9 mouse cellular contexts compared by ENCODE assay signal in the genomic region with DNA sequence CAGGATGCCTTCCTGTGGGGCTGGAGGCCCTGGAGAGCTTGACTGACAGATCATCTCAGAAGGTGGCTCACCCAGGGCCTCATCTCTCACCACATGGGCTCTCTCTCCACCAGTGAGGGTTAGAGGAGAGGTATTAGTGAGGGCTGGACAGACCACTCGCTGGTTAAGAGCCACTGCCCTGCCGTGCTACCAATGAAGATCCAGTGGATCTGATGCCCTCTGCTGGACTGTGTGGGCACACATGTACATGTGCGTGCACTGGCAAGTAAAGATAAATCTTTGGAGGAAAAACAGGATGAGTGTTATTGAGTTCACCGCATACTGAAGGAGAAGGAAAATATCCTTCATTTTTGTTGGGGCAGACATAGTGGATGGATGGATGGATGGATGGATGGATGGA. TPM values are rescaled to one million over a fixed set of nuclear protein-coding genes. Genes with fewer than 3 reads are reported as not detected.
DNase-seq lines count a peak whose midpoint lies in the region; ATAC-seq and TF ChIP-seq lines count a peak whose summit lies in the region.
"Had no signal": no experiment of that assay in that cellular context is flagged by ENCODE, and none has a peak within 500 bp of the region (broad histone marks: within the 10 kb centered on the region; RNA-seq: fewer than 3 reads in every experiment).

No protein-coding gene starts in this region.

- H3K27me3 ChIP-seq in forebrain, embryonic 14.5 days (replicated peaks; ENCODE audit: control insufficient read depth, insufficient read depth, low read length): no peaks in the 10 kb centered on the region
- H3K27me3 ChIP-seq in forebrain, embryonic 15.5 days: no peaks in the 10 kb centered on the region
- no peaks in the 10 kb centered on the region for H3K27me3 ChIP-seq in thymus, adult 2 months (ENCODE audit: control insufficient read depth, insufficient read depth, low read length)
- H3K27me3 ChIP-seq in lung, embryonic 14.5 days (ENCODE audit: insufficient read depth, low read length): peaks cover 5% of the 10 kb centered on the region; the same call in 1 of the 2 replicates

- 45% methylated on average over 4 of the region's 4 CpGs for WGBS in forebrain, embryonic 14.5 days
- WGBS in forebrain, embryonic 15.5 days: 39% methylated on average over 4 of the region's 4 CpGs
- WGBS in thymus, adult 2 months: 19% methylated on average over 4 of the region's 4 CpGs
- WGBS in lung, embryonic 14.5 days: 29% methylated on average over 4 of the region's 4 CpGs

- TF ChIP-seq POLR2A in thymus, adult 2 months (IDR thresholded peaks at IDR 0.05; ENCODE audit: control insufficient read depth, extremely low read depth, insufficient read depth, low read length, poor library complexity): no peak
- TF ChIP-seq POLR2A in cortical plate, adult 2 months (IDR thresholded peaks at IDR 0.05; ENCODE audit: extremely low read depth, insufficient read depth, low read length): no peak

- no peak overlapping the region for H3K9ac ChIP-seq in forebrain, embryonic 14.5 days (ENCODE audit: low read length)
- H3K9ac ChIP-seq in forebrain, embryonic 15.5 days (replicated peaks): no peak overlapping the region
- H3K9ac ChIP-seq in lung, embryonic 14.5 days: no peak overlapping the region

- H3K27ac ChIP-seq in forebrain, embryonic 14.5 days (ENCODE audit: low read depth, low read length): no peak overlapping the region
- no peak overlapping the region for H3K27ac ChIP-seq in forebrain, embryonic 15.5 days (replicated peaks)
- H3K27ac ChIP-seq in thymus, adult 2 months (ENCODE audit: control insufficient read depth, insufficient read depth, low read length): no peak overlapping the region
- H3K27ac ChIP-seq in cortical plate, adult 2 months (ENCODE audit: insufficient read depth, low read length): no peak overlapping the region
- no peak overlapping the region for H3K27ac ChIP-seq in lung, embryonic 14.5 days (ENCODE audit: low read depth)

- no peaks in the 10 kb centered on the region for H3K36me3 ChIP-seq in forebrain, embryonic 14.5 days (ENCODE audit: control insufficient read depth, insufficient read depth, low read length)
- no peaks in the 10 kb centered on the region for H3K36me3 ChIP-seq in forebrain, embryonic 15.5 days
- H3K36me3 ChIP-seq in thymus, adult 2 months (ENCODE audit: control insufficient read depth, insufficient read depth, low read length): no peaks in the 10 kb centered on the region
- H3K36me3 ChIP-seq in lung, embryonic 14.5 days (ENCODE audit: insufficient read depth): no peaks in the 10 kb centered on the region

- no peaks in the 10 kb centered on the region for H3K4me1 ChIP-seq in forebrain, embryonic 14.5 days (ENCODE audit: control insufficient read depth, insufficient read depth, low read length)
- peaks cover under 1% of the 10 kb centered on the region for H3K4me1 ChIP-seq in forebrain, embryonic 15.5 days
- peaks cover 3% of the 10 kb centered on the region for H3K4me1 ChIP-seq in thymus, adult 2 months (replicated peaks; ENCODE audit: control insufficient read depth, insufficient read depth, low read length)
- no peaks in the 10 kb centered on the region for H3K4me1 ChIP-seq in cortical plate, adult 2 months (ENCODE audit: control insufficient read depth, insufficient read depth, low read length)
- H3K4me1 ChIP-seq in lung, embryonic 14.5 days (ENCODE audit: insufficient read depth): no peaks in the 10 kb centered on the region

- peak; percentile 67 for DNase-seq in forebrain, embryonic 14.5 days (ENCODE audit: low spot score)
- peak; percentile 19 for DNase-seq in thymus, adult 2 months
- DNase-seq in thymus, postnatal 10 days (ENCODE audit: low spot score in 2 of 2): no peak
- peak; percentile 21 for DNase-seq in induced T-regulatory cell, adult 2 months (ENCODE audit: low read depth)
- DNase-seq in lung, embryonic 14.5 days: peak; percentile 84
- peak; percentile 20 for DNase-seq in right cerebral cortex, postnatal 25 days

- peak; percentile 48; the same call in 1 of the 2 replicates for TF ChIP-seq CTCF in thymus, adult 2 months (IDR thresholded peaks at IDR 0.05; ENCODE audit: borderline replicate concordance, control insufficient read depth, extremely low read depth, insufficient read depth, low read length, poor library complexity)
- TF ChIP-seq CTCF in cortical plate, adult 2 months (IDR thresholded peaks at IDR 0.05; ENCODE audit: extremely low read depth, insufficient read depth, low read length): peak; percentile 77
- TF ChIP-seq CTCF in lung, embryonic 14.5 days (IDR thresholded peaks at IDR 0.05; ENCODE audit: low read depth): peak; percentile 79

- no peak overlapping the region for H3K4me3 ChIP-seq in forebrain, embryonic 14.5 days (ENCODE audit: low read depth, low read length)
- no peak overlapping the region for H3K4me3 ChIP-seq in forebrain, embryonic 15.5 days
- no peak overlapping the region for H3K4me3 ChIP-seq in thymus, adult 2 months (ENCODE audit: control insufficient read depth, insufficient read depth, low read length)
- H3K4me3 ChIP-seq in cortical plate, adult 2 months (ENCODE audit: insufficient read depth, low read length): no peak overlapping the region
- H3K4me3 ChIP-seq in lung, embryonic 14.5 days (ENCODE audit: low read depth, low read length): no peak overlapping the region
- H3K4me3 ChIP-seq: megakaryocyte, embryonic 14.5 days had no signal

- H3K9me3 ChIP-seq in forebrain, embryonic 14.5 days (replicated peaks; ENCODE audit: control insufficient read depth, low read length): no peaks in the 10 kb centered on the region
- H3K9me3 ChIP-seq in forebrain, embryonic 15.5 days: no peaks in the 10 kb centered on the region
- H3K9me3 ChIP-seq in lung, embryonic 14.5 days (ENCODE audit: low read depth, low read length): no peaks in the 10 kb centered on the region
- H3K9me3 ChIP-seq: megakaryocyte, embryonic 14.5 days had no signal

- ATAC-seq in forebrain, embryonic 14.5 days: no peak; the same call in 1 of the 2 replicates
- ATAC-seq in forebrain, embryonic 15.5 days (replicated peaks): no peak
- peak; percentile 78 for ATAC-seq in lung, embryonic 14.5 days (ENCODE audit: insufficient read depth)

- no peak overlapping the region for H3K4me2 ChIP-seq in forebrain, embryonic 14.5 days (ENCODE audit: low read length)
- H3K4me2 ChIP-seq in forebrain, embryonic 15.5 days (replicated peaks): no peak overlapping the region
- no peak overlapping the region for H3K4me2 ChIP-seq in lung, embryonic 14.5 days

RNA-seq across cellular contexts. Expression of a gene that starts 52.6 kb away (rescaled TPM):
- 43.1 and 52.6 TPM in 2 replicates for polyA plus RNA-seq in forebrain, embryonic 14.5 days (2014; fragmentation: Nextera tagmentation; extraction: Ambion mirVana)
- 40.7 and 41.2 TPM in 2 replicates for polyA plus RNA-seq in forebrain, embryonic 15.5 days (2015; fragmentation: Nextera tagmentation; extraction: Ambion mirVana)
- polyA plus RNA-seq in thymus, adult 2 months (2012; rRNA removed): 16.2 and 18.9 TPM in 2 replicates
- 19.6 and 21.6 TPM in 2 replicates for polyA plus RNA-seq in cortical plate, adult 2 months (2012; rRNA removed)
- 88.2 and 92.6 TPM in 2 replicates for polyA plus RNA-seq in lung, embryonic 14.5 days (2014; fragmentation: Nextera tagmentation; extraction: Ambion mirVana)

RNA-seq across cellular contexts. Expression of a gene that starts 52.8 kb away (rescaled TPM):
- 18.5 and 23.7 TPM in 2 replicates for polyA plus RNA-seq in forebrain, embryonic 14.5 days (2014; fragmentation: Nextera tagmentation; extraction: Ambion mirVana)
- 17.1 and 17.8 TPM in 2 replicates for polyA plus RNA-seq in forebrain, embryonic 15.5 days (2015; fragmentation: Nextera tagmentation; extraction: Ambion mirVana)
- polyA plus RNA-seq in thymus, adult 2 months (2012; rRNA removed): 20.5 and 22.7 TPM in 2 replicates
- polyA plus RNA-seq in cortical plate, adult 2 months (2012; rRNA removed): 1.5 and 2.4 TPM in 2 replicates
- 53.9 and 58.9 TPM in 2 replicates for polyA plus RNA-seq in lung, embryonic 14.5 days (2014; fragmentation: Nextera tagmentation; extraction: Ambion mirVana)

Comparison
In these comparisons a context has a peak if more than half of its experiments do, and no peak if none do; other contexts are left out.
1. DNase-seq: peak in forebrain, embryonic 14.5 days (single experiment), thymus, adult 2 months (single experiment), induced T-regulatory cell, adult 2 months (single experiment), lung, embryonic 14.5 days (single experiment) and right cerebral cortex, postnatal 25 days (single experiment); none in thymus, postnatal 10 days (0 of 2).
2. Peak in every context shown above with its lines, with median percentiles within 50 percentile points of each other: CTCF ChIP-seq.